Comparison of ENCODE assay signal across 8 mouse cellular contexts in the genomic region with DNA sequence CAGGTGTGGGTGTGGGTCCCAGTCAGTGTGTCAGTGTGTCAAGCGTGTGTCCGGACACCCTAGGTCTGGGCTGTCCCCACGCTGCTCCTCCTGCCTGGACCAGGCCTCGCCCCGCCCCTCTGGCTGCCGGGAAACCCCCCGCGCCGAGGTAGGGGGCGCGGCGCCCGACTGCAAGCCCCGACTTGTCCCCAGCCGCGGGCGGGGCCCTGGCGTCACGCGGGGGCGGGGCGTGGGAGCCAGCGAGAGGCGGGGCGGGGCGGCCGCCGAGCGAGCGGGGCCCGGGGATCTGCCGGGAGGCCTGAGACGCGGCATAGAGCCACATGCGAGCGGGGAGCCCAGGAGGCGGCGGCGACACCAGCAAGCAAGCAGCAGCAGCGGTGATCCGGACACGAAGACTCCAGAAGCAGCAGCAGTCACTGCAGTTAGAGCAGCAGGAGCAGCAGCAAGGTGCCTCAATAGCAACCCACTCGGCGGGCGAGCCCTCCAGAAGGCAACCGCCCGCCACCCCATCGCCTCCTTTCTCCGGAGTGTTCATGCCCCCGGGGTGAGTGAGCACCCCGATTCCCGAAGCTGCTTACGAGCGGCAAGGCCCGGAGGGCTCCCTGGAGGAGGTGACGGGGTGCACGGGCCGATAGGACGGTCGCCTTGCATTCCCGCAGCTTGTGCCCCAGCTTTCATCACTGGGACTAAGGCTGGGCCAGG. TPM values are rescaled to one million over a fixed set of nuclear protein-coding genes. Genes with fewer than 3 reads are reported as not detected.
DNase-seq lines count a peak whose midpoint lies in the region; ATAC-seq and TF ChIP-seq lines count a peak whose summit lies in the region.

No protein-coding gene starts in this region.

- peaks cover 11% of the 10 kb centered on the region; the same call in 1 of the 2 replicates for H3K27me3 ChIP-seq in forebrain, embryonic 14.5 days (replicated peaks; ENCODE audit: control insufficient read depth, insufficient read depth, low read length)
- peaks cover 4% of the 10 kb centered on the region; the same call in 1 of the 2 replicates for H3K27me3 ChIP-seq in lung, embryonic 16.5 days (ENCODE audit: control insufficient read depth, insufficient read depth, low read depth, low read length)

- peak overlapping the region; percentile 94 for H3K27ac ChIP-seq in ES-E14 (ENCODE audit: insufficient read depth, low read depth, low read length, poor library complexity, severe bottlenecking)
- H3K27ac ChIP-seq in forebrain, embryonic 14.5 days (ENCODE audit: low read depth, low read length): peak overlapping the region; percentile 48; the same call in 1 of the 2 replicates
- peak overlapping the region; percentile 55 for H3K27ac ChIP-seq in lung, embryonic 16.5 days (ENCODE audit: low read length)
- H3K27ac ChIP-seq in olfactory bulb, adult 2 months (ENCODE audit: insufficient read depth, low read depth, low read length): peak overlapping the region; percentile 84

- peaks cover 2 to 21% of the 10 kb centered on the region in 2 experiments; a peak in 2 of 4 replicates for H3K4me1 ChIP-seq in ES-E14 (ENCODE audit: control insufficient read depth in 2 of 2, insufficient read depth in 2 of 2, low read length in 2 of 2, poor library complexity in 1 of 2)
- H3K4me1 ChIP-seq in forebrain, embryonic 14.5 days (ENCODE audit: control insufficient read depth, insufficient read depth, low read length): peaks cover 17% of the 10 kb centered on the region
- peaks cover 46% of the 10 kb centered on the region for H3K4me1 ChIP-seq in lung, embryonic 16.5 days (replicated peaks; ENCODE audit: control insufficient read depth, insufficient read depth, low read length)
- H3K4me1 ChIP-seq in olfactory bulb, adult 2 months (ENCODE audit: control insufficient read depth, insufficient read depth, low read length): peaks cover 38% of the 10 kb centered on the region

- H3K36me3 ChIP-seq in ES-E14 (ENCODE audit: control insufficient read depth, insufficient read depth, low read length, poor library complexity, severe bottlenecking): peaks cover 2% of the 10 kb centered on the region; the same call in 1 of the 2 replicates
- no peaks in the 10 kb centered on the region for H3K36me3 ChIP-seq in forebrain, embryonic 14.5 days (ENCODE audit: control insufficient read depth, insufficient read depth, low read length)
- H3K36me3 ChIP-seq in lung, embryonic 16.5 days (ENCODE audit: control insufficient read depth, insufficient read depth, low read length): no peaks in the 10 kb centered on the region

- TF ChIP-seq POLR2A in olfactory bulb, adult 2 months (IDR thresholded peaks at IDR 0.05; ENCODE audit: insufficient read depth, low read depth, low read length): no peak

- no peak for TF ChIP-seq CTCF in olfactory bulb, adult 2 months (IDR thresholded peaks at IDR 0.05; ENCODE audit: insufficient read depth, low read depth, low read length)

- in situ Hi-C loops in ES-E14 (cut with MboI; ENCODE audit: low sequenced_read_pairs in 2 of 2, unreplicated experiment in 2 of 2): no loop called here

- ATAC-seq in forebrain, embryonic 14.5 days: peak; percentile 43
- peak; percentile 49 for ATAC-seq in lung, embryonic 16.5 days (ENCODE audit: low read depth)

- WGBS in forebrain, embryonic 14.5 days: under 1% methylated on average over 55 of the region's 61 CpGs
- under 1% methylated on average over 59 of the region's 61 CpGs for WGBS in lung, embryonic 16.5 days
- under 1% methylated on average over 61 of the region's 61 CpGs for WGBS in olfactory bulb, adult 2 months

- DNase-seq in ES-E14 (ENCODE audit: low read depth, low spot score): peak; percentile 78
- peak; percentile 87 for DNase-seq in cerebellum, adult 11 months
- DNase-seq in forebrain, embryonic 14.5 days (ENCODE audit: low spot score): peak; percentile 73
- peak; percentile 95 to 97 for DNase-seq in heart, postnatal 14 days
- peak; percentile 70 to 81 for DNase-seq in layer of hippocampus, adult 18-20 months (ENCODE audit: low spot score in 2 of 2)
- peak; percentile 89 to 93 for DNase-seq in thymus, postnatal 10 days (ENCODE audit: low spot score in 2 of 2)

- H3K4me3 ChIP-seq in ES-E14 (ENCODE audit: insufficient read depth in 1 of 2, low read depth in 1 of 2, low read length in 2 of 2, poor library complexity in 1 of 2, severe bottlenecking in 1 of 2): peak overlapping the region; percentile 94 to 99
- peak overlapping the region; percentile 58 for H3K4me3 ChIP-seq in forebrain, embryonic 14.5 days (ENCODE audit: low read depth, low read length)
- peak overlapping the region; percentile 72 for H3K4me3 ChIP-seq in lung, embryonic 16.5 days (ENCODE audit: low read length)
- peak overlapping the region; percentile 92 for H3K4me3 ChIP-seq in olfactory bulb, adult 2 months (ENCODE audit: insufficient read depth, low read depth, low read length)

- intact Hi-C loops in heart, postnatal 14 days (cut with DNase I): loop anchor here (1.0 kb wide), 1 partner anchor 14 kb away; no protein-coding TSS in a partner anchor

- H3K9ac ChIP-seq in ES-E14 (ENCODE audit: insufficient read depth, low read depth, low read length, poor library complexity, severe bottlenecking): peak overlapping the region; percentile 94
- peak overlapping the region; percentile 65 for H3K9ac ChIP-seq in forebrain, embryonic 14.5 days (ENCODE audit: low read length)
- H3K9ac ChIP-seq in lung, embryonic 16.5 days (ENCODE audit: low read length): peak overlapping the region; percentile 71

- no peaks in the 10 kb centered on the region for H3K9me3 ChIP-seq in ES-E14 (ENCODE audit: control insufficient read depth, insufficient read depth, low read depth, low read length)
- H3K9me3 ChIP-seq in forebrain, embryonic 14.5 days (replicated peaks; ENCODE audit: control insufficient read depth, low read length): no peaks in the 10 kb centered on the region
- H3K9me3 ChIP-seq in lung, embryonic 16.5 days (ENCODE audit: control insufficient read depth, low read length): no peaks in the 10 kb centered on the region

- H3K4me2 ChIP-seq in forebrain, embryonic 14.5 days (ENCODE audit: low read length): peak overlapping the region; percentile 95
- peak overlapping the region; percentile 100 for H3K4me2 ChIP-seq in lung, embryonic 16.5 days (ENCODE audit: low read depth, low read length)

TF ChIP-seq in ES-E14, 5 proteins besides CTCF, POLR2A, EP300 and RAD21:
- TF ChIP-seq ZC3H11A (IDR thresholded peaks at IDR 0.05; ENCODE audit: borderline replicate concordance, low read depth, low read length) (no peak), HCFC1 (IDR thresholded peaks at IDR 0.05; ENCODE audit: borderline replicate concordance, insufficient read depth, low read length) (peak; percentile 22; the same call in 1 of the 2 replicates)
TF ChIP-seq in ES-E14: peak in this region for 1.

RNA-seq across cellular contexts. Expression of gene Bbc3, which starts 1.3 kb away (rescaled TPM):
- 21.9 and 34.9 TPM in 2 replicates for total RNA-seq in ES-E14 (2012; rRNA removed)
- 10.6 and 11.0 TPM in 2 replicates for polyA plus RNA-seq in forebrain, embryonic 14.5 days (2014; fragmentation: Nextera tagmentation; extraction: Ambion mirVana)
- 1 to 10 TPM; 7.9 to 8.7 TPM for total RNA-seq in heart, postnatal 14 days (2021)
- total RNA-seq in layer of hippocampus, adult 18-20 months (2021): 10 to 100 TPM in 1 of 2 experiments, 1 to 10 TPM in 1; 8.2 to 12.4 TPM
- 12.4 and 14.3 TPM in 2 replicates for polyA plus RNA-seq in lung, embryonic 16.5 days (2015; fragmentation: Nextera tagmentation; extraction: Ambion mirVana)
- polyA plus RNA-seq in olfactory bulb, adult 2 months (2012; ENCODE audit: insufficient read depth, insufficient read length, low replicate concordance, missing spikeins): not detected in 2 replicates

RNA-seq across cellular contexts. Expression of gene Ccdc9, which starts 22.9 kb away (rescaled TPM):
- total RNA-seq in ES-E14 (2012; rRNA removed): 53.9 and 70.3 TPM in 2 replicates
- polyA plus RNA-seq in forebrain, embryonic 14.5 days (2014; fragmentation: Nextera tagmentation; extraction: Ambion mirVana): 12.6 and 15.2 TPM in 2 replicates
- 10 to 100 TPM; 32.1 to 39.4 TPM for total RNA-seq in heart, postnatal 14 days (2021)
- 10 to 100 TPM; 72.4 to 80.2 TPM for total RNA-seq in layer of hippocampus, adult 18-20 months (2021)
- 20.1 and 25.9 TPM in 2 replicates for polyA plus RNA-seq in lung, embryonic 16.5 days (2015; fragmentation: Nextera tagmentation; extraction: Ambion mirVana)
- polyA plus RNA-seq in olfactory bulb, adult 2 months (2012; ENCODE audit: insufficient read depth, insufficient read length, low replicate concordance, missing spikeins): not detected in 2 replicates

RNA-seq across cellular contexts. Expression of gene Inafm1, which starts 36.1 kb away (rescaled TPM):
- 2.1 TPM in 2 replicates for total RNA-seq in ES-E14 (2012; rRNA removed)
- polyA plus RNA-seq in forebrain, embryonic 14.5 days (2014; fragmentation: Nextera tagmentation; extraction: Ambion mirVana): 20.4 and 21.0 TPM in 2 replicates
- total RNA-seq in heart, postnatal 14 days (2021): 10 to 100 TPM; 14.6 to 14.9 TPM
- total RNA-seq in layer of hippocampus, adult 18-20 months (2021): 10 to 100 TPM; 31.9 to 34.8 TPM
- 12.1 and 12.3 TPM in 2 replicates for polyA plus RNA-seq in lung, embryonic 16.5 days (2015; fragmentation: Nextera tagmentation; extraction: Ambion mirVana)
- not detected in 2 replicates for polyA plus RNA-seq in olfactory bulb, adult 2 months (2012; ENCODE audit: insufficient read depth, insufficient read length, low replicate concordance, missing spikeins)

RNA-seq across cellular contexts. Expression of gene C5ar1, which starts 50.1 kb away (rescaled TPM):
- not detected in 2 replicates for total RNA-seq in ES-E14 (2012; rRNA removed)
- 0.89 and 1.3 TPM in 2 replicates for polyA plus RNA-seq in forebrain, embryonic 14.5 days (2014; fragmentation: Nextera tagmentation; extraction: Ambion mirVana)
- 1 to 10 TPM; 5.2 to 5.8 TPM for total RNA-seq in heart, postnatal 14 days (2021)
- 1 to 10 TPM; 1.2 to 1.6 TPM for total RNA-seq in layer of hippocampus, adult 18-20 months (2021)
- 3.4 and 3.6 TPM in 2 replicates for polyA plus RNA-seq in lung, embryonic 16.5 days (2015; fragmentation: Nextera tagmentation; extraction: Ambion mirVana)
- polyA plus RNA-seq in olfactory bulb, adult 2 months (2012; ENCODE audit: insufficient read depth, insufficient read length, low replicate concordance, missing spikeins): not detected in 2 replicates

Comparison
In these comparisons a context has a peak if more than half of its experiments do, and no peak if none do; other contexts are left out.
1. Peak in every context shown above with its lines: DNase-seq, ATAC-seq, H3K4me3 ChIP-seq and H3K27ac ChIP-seq.